Mouse (Mus musculus): Measurements from ENCODE around the gene Eml6. TPM values are rescaled to one million over a fixed set of nuclear protein-coding genes. Genes with fewer than 3 reads are reported as not detected.

The Eml6 gene
- 1.4 and 2.0 TPM in 2 replicates for polyA plus RNA-seq (2016; fragmentation: Nextera tagmentation; extraction: Ambion mirVana)

DNA sequence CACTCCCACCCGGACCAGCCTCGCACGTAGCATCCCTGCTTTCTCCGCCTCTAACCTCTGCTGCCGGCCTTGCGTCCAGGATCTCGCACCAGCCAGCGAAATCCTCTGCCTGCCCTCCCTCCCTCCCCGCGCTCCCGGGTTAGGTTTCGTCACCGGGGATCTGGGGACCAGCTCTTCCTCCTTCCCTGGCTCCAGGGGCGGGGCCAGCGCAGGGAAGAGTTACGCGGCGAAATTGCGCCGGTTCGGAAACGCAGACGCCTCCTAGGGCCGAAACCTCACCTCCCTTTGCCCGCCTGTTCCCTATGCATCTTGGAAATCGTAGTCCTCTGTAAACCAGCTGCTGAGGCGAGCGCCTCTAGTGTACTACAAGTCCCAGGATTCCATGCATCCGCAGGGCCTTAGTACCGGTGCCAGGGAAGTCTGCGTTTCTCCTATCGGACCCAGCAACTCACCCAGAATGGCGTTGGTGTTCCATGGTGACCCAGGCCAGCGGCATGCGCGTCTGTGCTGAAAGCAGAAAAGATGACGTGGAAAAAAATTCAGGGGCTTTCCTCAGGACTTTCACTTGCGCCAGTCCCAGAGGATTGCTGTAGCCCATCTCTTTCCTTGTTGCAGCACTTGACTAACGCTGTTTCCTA, at the start of gene Eml6:
Eml6 (minus strand) TSS at position 199 of the 638 bp plus-strand sequence.
- Histone ChIP-seq H3K9ac (peak within 1 kb of the TSS; percentile 72), H3K4me1 (peaks cover 4% of the 10 kb centered on the region), H3K9me3 (no peaks in the 10 kb centered on the region), H3K36me3 (replicated peaks) (no peaks in the 10 kb centered on the region), H3K4me3 (replicated peaks) (peak within 1 kb of the TSS; percentile 59), H3K27me3 (peaks cover 24% of the 10 kb centered on the region), H3K4me2 (peak within 1 kb of the TSS; percentile 97), H3K27ac (peak within 1 kb of the TSS; percentile 71)
- peak; percentile 97 for ATAC-seq (ENCODE audit: low FRiP score)
- WGBS: under 1% methylated on average over 39 of the region's 39 CpGs

DNA sequence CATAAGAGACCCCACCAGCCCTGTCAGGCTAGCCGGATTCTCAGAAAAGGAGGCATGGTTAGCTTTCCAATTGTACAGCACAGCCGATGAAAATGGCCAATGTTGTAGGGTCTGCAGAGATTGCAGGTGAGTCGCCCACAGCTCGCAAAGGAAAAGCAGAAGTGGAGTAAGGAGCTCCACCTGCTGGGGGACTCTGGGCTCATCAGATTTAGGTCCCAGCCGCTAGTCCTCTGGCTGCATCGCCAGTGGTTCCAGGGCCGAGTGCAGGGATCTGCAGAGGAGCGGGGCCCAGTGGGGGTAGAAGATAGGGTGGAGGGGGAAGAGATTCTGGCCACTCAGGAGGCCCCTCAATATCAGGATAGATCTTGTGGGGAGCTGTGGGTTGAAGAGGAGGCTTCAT, 31.5 kb upstream of the Eml6 start:
- no peaks in the 10 kb centered on the region for H3K4me1 ChIP-seq
- H3K27ac ChIP-seq: no peak overlapping the region
- no peak for ATAC-seq (ENCODE audit: low FRiP score)
- H3K27me3 ChIP-seq: no peaks in the 10 kb centered on the region
- H3K4me3 ChIP-seq (replicated peaks): no peak overlapping the region
- no peaks in the 10 kb centered on the region for H3K9me3 ChIP-seq
- H3K9ac ChIP-seq: no peak overlapping the region
- H3K4me2 ChIP-seq: no peak overlapping the region
- H3K36me3 ChIP-seq (replicated peaks): no peaks in the 10 kb centered on the region
- 55% methylated on average over 8 of the region's 8 CpGs for WGBS

DNA sequence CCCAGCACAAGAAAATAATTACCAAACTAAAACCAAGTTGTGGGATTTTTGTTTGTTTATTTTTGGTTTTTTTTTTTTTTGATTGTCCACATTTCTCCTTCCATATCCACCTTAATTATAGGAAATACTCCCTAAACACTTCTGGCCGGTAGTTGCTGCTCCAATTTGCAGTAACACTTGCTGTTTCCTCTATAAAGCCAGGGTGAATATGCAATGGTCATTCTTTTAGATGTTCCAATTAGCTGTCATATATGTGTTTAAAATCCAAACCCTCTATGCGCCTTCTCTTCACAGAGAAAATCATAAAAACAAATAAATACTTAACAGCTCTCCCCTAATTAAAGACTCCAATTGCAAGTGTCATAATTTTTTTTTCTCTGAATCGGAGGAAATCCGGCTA, 689 bp downstream of the Eml6 start:
- ATAC-seq (ENCODE audit: low FRiP score): no peak
- H3K9me3 ChIP-seq: no peaks in the 10 kb centered on the region
- peaks cover 4% of the 10 kb centered on the region for H3K4me1 ChIP-seq
- no peaks in the 10 kb centered on the region for H3K36me3 ChIP-seq (replicated peaks)
- H3K4me3 ChIP-seq (replicated peaks): peak overlapping the region; percentile 59
- no peak overlapping the region for H3K27ac ChIP-seq
- peaks cover 24% of the 10 kb centered on the region for H3K27me3 ChIP-seq
- H3K9ac ChIP-seq: peak overlapping the region; percentile 65; the same call in 1 of the 2 replicates
- 4% methylated on average over 4 of the region's 4 CpGs for WGBS
- peak overlapping the region; percentile 97 for H3K4me2 ChIP-seq

DNA sequence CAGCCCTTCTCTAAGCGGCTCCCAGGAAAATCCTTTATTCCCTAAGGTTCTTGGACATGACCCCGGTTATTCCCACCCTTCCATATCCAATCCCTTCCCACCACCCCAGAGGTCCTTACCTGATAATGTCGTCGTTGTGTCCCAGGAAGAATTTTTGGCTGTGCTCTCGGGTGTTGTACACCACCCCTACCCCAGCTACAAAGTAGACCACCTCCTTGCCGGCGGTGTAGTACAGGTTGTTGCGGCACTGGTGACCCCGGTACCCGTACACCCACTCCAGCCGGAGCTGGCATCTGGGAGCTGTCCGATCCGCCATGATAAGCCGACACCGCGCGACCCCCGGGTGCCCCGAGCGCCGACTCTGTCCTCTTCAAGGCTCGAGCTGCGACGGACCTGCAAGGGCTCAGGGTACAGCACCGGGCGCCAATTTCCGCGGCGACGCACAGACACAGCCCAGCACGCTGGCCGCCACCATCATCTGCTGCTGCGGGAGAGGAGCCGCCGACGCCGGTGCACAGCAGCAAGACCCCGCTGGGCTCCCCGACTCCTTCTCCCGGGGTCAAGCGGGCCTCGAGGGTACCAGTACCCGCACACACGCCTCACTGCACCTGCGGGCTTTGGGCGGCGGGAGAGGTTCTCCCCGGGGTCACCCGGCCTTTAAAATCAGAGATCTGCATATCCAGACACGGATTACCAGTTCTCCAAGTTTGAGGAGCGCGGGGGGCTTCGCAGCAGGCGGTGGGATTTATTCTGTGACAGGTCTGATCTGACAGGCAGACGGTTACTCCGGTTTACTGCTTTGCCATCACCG, 1.4 kb downstream of the Eml6 start:
- H3K4me3 ChIP-seq (replicated peaks): peak overlapping the region; percentile 59
- peaks cover 4% of the 10 kb centered on the region for H3K4me1 ChIP-seq
- WGBS: under 1% methylated on average over 55 of the region's 57 CpGs
- no peak overlapping the region for H3K27ac ChIP-seq
- H3K36me3 ChIP-seq (replicated peaks): no peaks in the 10 kb centered on the region
- ATAC-seq (ENCODE audit: low FRiP score): peak; percentile 18; the same call in 1 of the 2 replicates
- H3K9ac ChIP-seq: peak overlapping the region; percentile 65
- H3K9me3 ChIP-seq: no peaks in the 10 kb centered on the region
- peaks cover 24% of the 10 kb centered on the region for H3K27me3 ChIP-seq
- peak overlapping the region; percentile 97 for H3K4me2 ChIP-seq

DNA sequence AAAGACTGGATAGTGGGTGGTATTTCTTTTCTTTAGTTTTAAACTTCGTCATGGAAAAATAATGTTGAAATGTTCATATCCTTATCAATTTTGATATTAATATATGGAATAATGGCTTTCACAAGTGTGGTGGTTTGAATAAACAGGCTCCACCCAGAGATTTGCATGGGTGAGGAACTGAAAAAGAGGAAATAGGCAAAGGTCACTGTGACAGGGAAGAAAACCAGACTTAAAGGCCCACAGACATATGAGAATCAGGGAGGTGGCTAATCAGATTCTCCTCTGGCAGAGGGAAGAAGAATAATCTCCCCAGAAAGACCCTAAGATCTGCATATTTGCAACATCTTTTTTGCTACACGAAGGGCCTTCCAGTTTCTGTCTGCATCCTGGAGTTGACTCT, 39.6 kb downstream of the Eml6 start:
- H3K9ac ChIP-seq: no peak overlapping the region
- H3K27me3 ChIP-seq: no peaks in the 10 kb centered on the region
- no peak overlapping the region for H3K4me3 ChIP-seq (replicated peaks)
- H3K27ac ChIP-seq: no peak overlapping the region
- H3K4me1 ChIP-seq: no peaks in the 10 kb centered on the region
- no peaks in the 10 kb centered on the region for H3K36me3 ChIP-seq (replicated peaks)
- H3K9me3 ChIP-seq: no peaks in the 10 kb centered on the region
- 72% methylated on average over 2 of the region's 2 CpGs for WGBS
- no peak for ATAC-seq (ENCODE audit: low FRiP score)
- H3K4me2 ChIP-seq: no peak overlapping the region

DNA sequence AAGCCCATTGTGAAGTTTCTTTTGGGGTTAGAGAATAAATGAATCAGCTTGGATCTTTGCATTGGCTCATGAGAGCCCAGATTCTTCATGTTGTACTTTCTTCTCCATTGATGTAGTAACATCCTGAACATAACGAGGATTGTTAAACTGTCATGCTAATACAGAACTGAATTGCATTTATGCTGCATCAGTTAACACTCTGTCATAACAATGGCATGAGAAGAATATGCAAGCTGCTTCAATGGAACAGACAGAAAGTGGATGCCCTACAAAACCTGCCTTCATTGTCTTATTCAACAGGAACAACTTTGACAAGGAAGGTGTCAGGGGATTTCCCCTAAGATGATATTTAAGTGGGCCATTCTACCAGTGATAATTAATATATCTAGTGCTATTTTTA, 57.0 kb downstream of the Eml6 start:
- Histone ChIP-seq H3K9me3 (no peaks in the 10 kb centered on the region), H3K4me1 (no peaks in the 10 kb centered on the region), H3K4me2 (no peak overlapping the region), H3K27me3 (no peaks in the 10 kb centered on the region), H3K4me3 (replicated peaks) (no peak overlapping the region), H3K27ac (no peak overlapping the region), H3K9ac (no peak overlapping the region), H3K36me3 (replicated peaks) (no peaks in the 10 kb centered on the region)
- ATAC-seq (ENCODE audit: low FRiP score): no peak
- WGBS: 46% methylated on average over 1 of the region's 1 CpGs

DNA sequence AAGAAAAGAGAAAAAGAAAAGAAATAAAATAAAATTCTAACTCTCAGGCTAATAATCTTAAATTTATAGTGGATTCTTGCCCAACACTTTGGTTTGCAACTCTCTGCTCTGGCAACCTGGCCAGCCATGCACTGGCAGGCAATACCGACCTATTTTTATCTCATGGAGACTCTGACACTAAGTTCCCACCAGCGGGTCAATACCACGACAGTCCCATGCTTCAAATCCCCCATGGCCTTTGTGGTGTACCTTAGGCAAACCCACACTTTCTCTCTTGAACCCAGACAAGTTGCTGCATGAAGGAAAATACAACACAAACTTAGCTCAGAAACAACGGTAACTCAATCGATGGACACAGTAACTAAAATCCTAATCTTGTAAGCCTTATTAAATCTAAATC, 66.5 kb downstream of the Eml6 start:
- no peak for ATAC-seq (ENCODE audit: low FRiP score)
- Histone ChIP-seq H3K27me3 (no peaks in the 10 kb centered on the region), H3K4me2 (no peak overlapping the region), H3K4me1 (no peaks in the 10 kb centered on the region), H3K27ac (no peak overlapping the region), H3K9me3 (no peaks in the 10 kb centered on the region), H3K9ac (no peak overlapping the region), H3K4me3 (replicated peaks) (no peak overlapping the region), H3K36me3 (replicated peaks) (no peaks in the 10 kb centered on the region)
- WGBS: 90% methylated on average over 5 of the region's 5 CpGs

DNA sequence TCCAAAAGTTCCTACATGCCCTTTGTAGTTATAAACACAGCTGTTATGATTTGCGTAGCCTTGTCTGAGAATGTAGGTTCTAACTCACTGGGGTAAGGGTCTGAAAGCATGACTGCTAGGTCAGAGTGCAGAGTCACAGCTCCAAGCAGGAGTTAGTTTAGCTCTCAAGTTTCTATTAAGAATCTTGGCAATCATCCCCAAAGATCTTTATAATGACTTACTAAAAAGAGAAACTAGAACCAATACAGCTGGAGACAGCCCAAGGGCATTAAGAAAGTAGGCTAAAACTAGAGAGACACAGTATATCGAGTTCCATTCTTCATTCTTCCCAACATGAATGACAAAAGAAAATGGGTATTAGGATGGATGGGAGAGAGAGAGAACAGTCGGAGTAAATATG, 81.2 kb downstream of the Eml6 start:
- no peak for ATAC-seq (ENCODE audit: low FRiP score)
- H3K9me3 ChIP-seq: no peaks in the 10 kb centered on the region
- H3K9ac ChIP-seq: no peak overlapping the region
- H3K27ac ChIP-seq: no peak overlapping the region
- H3K27me3 ChIP-seq: no peaks in the 10 kb centered on the region
- H3K4me3 ChIP-seq (replicated peaks): no peak overlapping the region
- 82% methylated on average over 3 of the region's 3 CpGs for WGBS
- no peak overlapping the region for H3K4me2 ChIP-seq
- no peaks in the 10 kb centered on the region for H3K4me1 ChIP-seq
- H3K36me3 ChIP-seq (replicated peaks): no peaks in the 10 kb centered on the region

DNA sequence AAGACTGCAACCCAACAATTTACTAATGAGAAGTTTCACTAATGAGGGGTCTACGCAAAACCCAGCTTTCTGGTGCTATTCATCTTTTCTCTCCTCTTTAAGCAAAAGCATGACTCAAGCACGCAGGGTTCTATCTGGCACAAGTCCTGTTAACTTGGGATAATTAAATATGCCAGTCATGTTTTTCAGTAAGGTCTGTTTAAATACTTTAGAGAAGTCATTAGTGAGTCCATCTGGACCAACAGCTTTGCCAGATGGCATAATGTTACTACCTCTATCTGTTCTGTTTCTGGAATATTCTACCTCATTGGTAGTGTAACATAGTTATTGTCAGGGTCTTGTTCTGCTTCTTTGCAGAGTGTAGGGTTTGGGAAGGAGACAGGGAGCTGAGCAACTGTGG, 101.5 kb downstream of the Eml6 start:
- WGBS: 57% methylated on average over 2 of the region's 2 CpGs
- no peaks in the 10 kb centered on the region for H3K9me3 ChIP-seq
- H3K4me2 ChIP-seq: no peak overlapping the region
- ATAC-seq (ENCODE audit: low FRiP score): peak; percentile 51; the same call in 1 of the 2 replicates
- no peaks in the 10 kb centered on the region for H3K27me3 ChIP-seq
- H3K4me1 ChIP-seq: no peaks in the 10 kb centered on the region; the same call in 1 of the 2 replicates
- H3K4me3 ChIP-seq (replicated peaks): no peak overlapping the region
- H3K9ac ChIP-seq: no peak overlapping the region
- H3K36me3 ChIP-seq (replicated peaks): no peaks in the 10 kb centered on the region
- H3K27ac ChIP-seq: no peak overlapping the region

DNA sequence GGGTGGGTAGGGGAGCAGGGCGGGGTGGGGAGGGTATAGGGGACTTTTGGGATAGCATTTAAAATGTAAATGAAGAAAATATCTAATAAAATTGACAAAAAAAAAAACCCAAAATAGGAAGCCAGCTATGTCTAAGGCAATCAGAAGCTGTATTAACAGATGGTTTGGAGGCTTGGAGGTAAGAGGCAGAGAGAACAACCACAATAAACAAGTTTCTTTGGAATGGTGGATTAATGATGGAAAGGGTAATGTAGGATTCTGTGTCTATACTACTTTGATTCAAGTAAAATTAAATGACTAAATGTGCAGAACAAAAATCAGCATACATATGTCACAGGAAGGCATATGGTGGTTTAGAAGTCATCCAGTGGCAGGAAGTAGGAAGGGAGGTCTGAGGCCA, 102.0 kb downstream of the Eml6 start:
- no peak for ATAC-seq (ENCODE audit: low FRiP score)
- H3K27me3 ChIP-seq: no peaks in the 10 kb centered on the region
- H3K36me3 ChIP-seq (replicated peaks): no peaks in the 10 kb centered on the region

DNA sequence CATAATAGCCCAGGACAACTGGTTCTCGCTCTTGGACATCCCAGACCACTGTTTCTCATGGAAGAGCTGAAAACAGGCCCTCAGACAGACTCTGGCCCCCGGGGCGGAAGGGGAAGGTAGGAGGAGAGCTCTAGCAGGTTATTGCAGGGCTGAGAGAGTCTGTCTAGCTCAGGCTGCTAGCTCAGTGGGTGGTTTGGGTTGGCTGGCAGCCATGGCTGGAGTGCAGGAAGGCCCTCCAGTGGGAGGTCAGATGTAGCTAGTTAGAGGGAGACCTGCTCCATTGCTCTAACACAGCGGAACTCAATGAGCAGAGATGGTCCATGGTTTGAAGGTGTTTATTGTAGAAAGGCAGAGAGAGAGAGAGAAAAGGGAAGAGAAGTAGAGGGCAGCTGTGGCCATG, 112.7 kb downstream of the Eml6 start:
- Histone ChIP-seq H3K4me2 (no peak overlapping the region), H3K27me3 (no peaks in the 10 kb centered on the region), H3K9ac (no peak overlapping the region), H3K9me3 (no peaks in the 10 kb centered on the region), H3K36me3 (replicated peaks) (no peaks in the 10 kb centered on the region), H3K4me3 (replicated peaks) (no peak overlapping the region), H3K4me1 (no peaks in the 10 kb centered on the region), H3K27ac (no peak overlapping the region)
- ATAC-seq (ENCODE audit: low FRiP score): no peak
- 86% methylated on average over 4 of the region's 4 CpGs for WGBS

More for the DNA sequence above, 102.0 kb downstream of the Eml6 start:
- no peaks in the 10 kb centered on the region; the same call in 1 of the 2 replicates for H3K4me1 ChIP-seq
- H3K4me2 ChIP-seq: no peak overlapping the region
- H3K27ac ChIP-seq: no peak overlapping the region
- 91% methylated on average over 1 of the region's 1 CpGs for WGBS
- no peaks in the 10 kb centered on the region for H3K9me3 ChIP-seq
- H3K4me3 ChIP-seq (replicated peaks): no peak overlapping the region
- no peak overlapping the region for H3K9ac ChIP-seq

DNA sequence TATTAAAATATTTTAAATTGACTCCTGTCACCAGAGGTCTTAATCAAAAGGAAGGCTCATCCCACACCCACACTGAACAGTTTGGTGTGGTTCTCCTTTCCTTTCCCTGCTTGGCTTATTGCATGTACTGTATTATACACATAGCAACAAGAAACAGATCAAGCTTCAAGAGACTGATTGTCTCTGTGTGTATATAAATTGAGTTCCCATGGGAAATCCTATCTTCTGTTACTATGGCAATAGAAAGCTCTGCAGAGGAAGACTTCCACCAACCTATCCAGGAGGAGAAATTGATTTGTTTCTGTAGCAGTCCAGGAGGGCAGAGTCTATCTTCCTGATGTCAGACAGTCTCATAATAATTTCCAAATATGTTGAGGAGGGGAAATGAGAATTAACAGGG, 116.5 kb downstream of the Eml6 start:
- Histone ChIP-seq H3K27me3 (no peaks in the 10 kb centered on the region), H3K4me3 (replicated peaks) (no peak overlapping the region), H3K4me2 (no peak overlapping the region), H3K9me3 (no peaks in the 10 kb centered on the region), H3K27ac (no peak overlapping the region), H3K36me3 (replicated peaks) (no peaks in the 10 kb centered on the region), H3K9ac (no peak overlapping the region), H3K4me1 (no peaks in the 10 kb centered on the region)
- ATAC-seq (ENCODE audit: low FRiP score): 0 out of 2 replicates have a peak, but pooled peaks have one; percentile 39

Data from forebrain, embryonic 12.5 days (tissue).